Mouse (Mus musculus): Measurements from ENCODE around the gene Gm17267.
"Not testable (repeated sequence)": the region's sequence is repeated elsewhere in the genome, so short reads cannot be mapped to it uniquely, and the experiment has no call there.

Gene Gm17267

DNA sequence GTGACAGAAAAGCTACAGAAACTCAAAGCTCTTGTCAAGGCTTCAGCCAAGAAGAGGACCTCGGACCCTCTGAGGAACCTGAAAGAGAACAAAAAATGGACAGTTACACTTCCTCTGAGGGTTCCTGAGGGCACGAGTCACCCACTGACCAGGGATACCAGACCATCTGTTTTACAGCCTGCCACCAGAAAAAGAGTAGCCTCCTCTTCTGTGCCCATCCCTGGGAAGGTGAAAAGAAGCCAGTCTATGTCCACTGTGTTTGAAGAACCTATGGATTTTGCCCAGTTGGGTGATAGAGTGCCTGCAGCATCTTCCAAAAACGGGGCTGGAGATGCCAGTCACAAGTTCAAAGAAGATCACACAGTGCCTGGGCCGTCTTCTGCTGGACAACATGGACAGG lies at the start of gene Gm17267:
Gm17267 (plus strand) TSS at position 301 of the 400 bp plus-strand sequence.
- not testable (repeated sequence) for DNase-seq
